Mouse (Mus musculus) spleen, adult 2 months (tissue): ENCODE results near the gene Creg2.

Experiments
- CTCF ChIP-seq: fragments of 200-500 bp; IDR thresholded peaks from 2 replicates; pipeline ENCODE4 v1.5.1; 2011; ENCODE audit warnings: mild to moderate bottlenecking, inconsistent platforms; ENCODE audit not compliant: insufficient read depth, insufficient read length, insufficient replicate concordance; ENCODE audit errors: extremely low read depth
- POLR2A ChIP-seq: fragments of 200-500 bp; IDR thresholded peaks from 2 replicates; pipeline ENCODE4 v1.6.1; 2011; ENCODE audit warnings: low read depth, low read length, inconsistent platforms

DNA sequence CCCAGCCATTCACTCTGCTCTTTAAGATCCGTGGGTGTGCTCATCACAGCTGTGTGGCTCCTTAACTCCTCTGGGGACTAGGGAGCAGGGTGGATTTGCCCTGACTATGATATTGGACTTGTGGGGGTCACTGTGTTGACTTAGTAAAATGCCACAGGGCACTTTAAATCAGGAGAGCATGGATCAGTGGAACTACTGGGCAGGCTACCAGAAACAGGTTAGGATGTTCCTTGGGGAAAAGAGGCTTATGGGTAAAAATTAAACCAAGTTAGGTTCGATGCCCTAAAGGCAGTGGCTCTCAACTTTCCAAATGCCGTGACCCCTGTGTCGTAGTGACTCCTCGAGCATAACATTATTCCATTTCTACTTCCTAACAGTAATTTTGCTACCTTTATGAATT lies 38.8 kb downstream of the Creg2 start:
- TF ChIP-seq CTCF (no peak), POLR2A (no peak)
